Mouse (Mus musculus): ENCODE measurements around the gene Micu1. TPM values are rescaled to one million over a fixed set of nuclear protein-coding genes. Genes with fewer than 3 reads are reported as not detected.
A peak's percentile ranks its signal among the peaks of the same experiment; 100 is the strongest.
"Not testable (repeated sequence)": the region's sequence is repeated elsewhere in the genome, so short reads cannot be mapped to it uniquely, and the experiment has no call there.

Gene Micu1
- 10 to 100 TPM; 47.1 to 78.3 TPM for polyA plus RNA-seq (2017; shearing (Covaris generic))

DNA sequence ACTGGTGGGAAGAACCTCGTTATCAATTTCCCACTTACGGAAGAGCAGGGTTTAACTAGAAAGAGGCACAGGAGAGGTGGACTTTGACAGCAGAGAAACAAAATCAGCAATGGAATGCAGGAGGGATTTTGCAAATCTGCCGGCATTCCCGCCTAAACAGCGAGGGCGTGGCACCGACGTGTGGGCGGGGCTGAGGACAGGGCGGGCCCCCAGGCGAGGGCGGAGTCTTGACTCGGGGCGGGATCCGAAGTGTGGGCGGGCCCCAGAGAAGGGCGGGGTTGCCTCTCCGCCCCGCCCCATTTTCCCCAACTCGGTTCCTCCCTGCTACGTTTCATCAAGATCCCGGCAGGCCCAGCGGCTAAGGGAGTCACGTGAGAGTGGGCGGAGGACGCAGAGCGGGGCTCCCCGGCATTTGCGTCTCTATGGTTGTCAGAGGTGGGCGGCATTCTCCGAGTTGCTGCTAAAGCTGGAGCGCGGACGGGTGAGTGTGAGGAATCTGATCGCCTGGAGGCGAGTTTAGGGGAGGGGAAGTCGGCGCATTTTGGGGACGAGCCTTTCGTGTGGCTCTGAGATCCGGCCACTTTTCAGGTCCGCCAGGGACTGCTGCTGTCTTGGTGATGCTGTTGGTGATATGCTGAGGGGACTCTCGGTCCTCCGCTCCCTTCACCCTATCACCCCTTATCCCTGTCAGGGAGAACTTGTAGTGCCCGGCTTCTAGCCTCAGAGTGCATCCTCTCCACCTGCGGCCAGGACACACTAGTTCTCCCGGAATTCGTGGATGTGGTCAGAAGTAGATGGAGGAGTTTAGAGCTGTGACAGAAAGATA lies at the start of gene Micu1:
TSS of gene Micu1 (plus strand) at position 271 of the 826 bp plus-strand sequence.
- ATAC-seq: peak; percentile 93

DNA sequence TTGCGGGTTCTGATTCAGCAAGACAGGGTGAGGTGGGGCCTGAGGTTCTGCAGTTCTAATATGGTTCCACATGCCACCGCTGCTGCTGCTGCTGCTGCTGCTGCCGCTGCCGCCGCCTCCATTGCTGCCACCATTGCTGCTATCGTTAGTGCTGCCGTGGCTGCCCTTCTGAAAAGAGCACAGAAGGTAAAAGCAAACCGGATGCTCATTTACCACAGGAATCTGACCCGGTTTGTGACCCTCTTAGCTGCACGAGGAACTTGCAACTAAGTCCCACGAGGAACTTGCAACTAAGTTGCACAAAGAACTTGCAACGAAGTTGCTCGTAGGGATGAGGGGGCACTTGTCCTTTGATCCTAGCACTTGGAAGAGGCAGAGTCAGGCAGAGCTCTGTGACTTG lies 45.5 kb upstream of the Micu1 start:
- ATAC-seq: peak; percentile 76

DNA sequence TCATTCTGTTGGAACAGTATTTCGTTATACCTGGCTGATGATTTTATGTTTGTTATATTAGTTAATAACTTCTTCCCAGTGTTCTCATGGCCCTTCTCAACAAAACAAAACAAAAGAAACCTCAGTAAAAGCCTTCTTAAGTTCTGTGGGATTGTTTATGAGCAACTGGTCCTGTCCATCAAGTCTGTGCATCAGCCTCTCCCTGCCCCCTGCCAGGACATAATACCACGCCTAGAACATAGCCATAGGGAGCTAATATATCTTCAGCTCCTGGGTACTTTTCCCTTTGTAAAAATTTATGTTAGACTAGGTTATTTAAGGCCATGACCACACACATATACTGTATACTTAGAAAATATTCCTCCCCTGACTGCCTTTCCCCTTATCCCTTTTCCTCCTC lies 37.5 kb upstream of the Micu1 start:
- no peak for ATAC-seq

GRCm38 (mm10) chr10:59665503-59666291 lies 36.6 kb upstream of the Micu1 start:
- ATAC-seq: no peak

DNA sequence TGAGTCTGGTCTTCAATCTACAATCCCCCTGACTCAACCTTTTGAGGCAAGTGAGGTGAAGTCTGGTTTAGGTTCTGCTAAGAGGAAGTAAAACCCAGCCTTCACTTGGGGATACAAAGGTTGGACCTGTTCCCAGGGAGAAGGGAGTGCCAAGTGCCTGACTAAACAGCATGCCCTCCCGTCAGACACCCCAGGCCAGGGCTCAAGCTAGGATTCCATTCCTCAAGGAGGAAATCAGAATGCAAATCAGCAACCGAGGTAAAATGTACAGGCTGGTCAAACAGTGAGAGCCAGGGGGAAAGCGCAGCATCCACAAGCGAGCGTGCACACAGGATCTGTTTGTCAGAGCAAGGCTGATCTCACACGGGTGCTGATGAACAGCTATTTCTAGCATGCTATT lies 34.9 kb upstream of the Micu1 start:
- no peak for ATAC-seq

DNA sequence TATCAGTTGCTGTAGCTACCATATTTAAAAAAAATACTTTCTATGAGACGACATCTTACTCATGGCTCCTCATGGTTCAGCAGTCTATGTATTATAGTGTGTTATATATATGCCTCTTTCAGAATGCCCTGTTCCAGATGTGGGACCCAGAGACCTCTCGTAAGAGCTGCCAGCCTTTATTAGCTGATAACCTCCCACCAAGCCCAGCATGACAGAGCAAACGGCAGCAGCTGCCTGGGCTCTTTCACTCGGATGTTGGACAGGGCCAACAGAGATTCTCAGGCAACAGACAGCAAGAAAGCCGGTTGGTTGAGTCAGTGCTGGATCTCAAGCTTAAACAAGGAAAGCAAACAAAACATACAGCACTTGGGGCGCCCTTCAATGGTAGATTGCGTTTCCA lies 33.8 kb upstream of the Micu1 start:
- no peak for ATAC-seq

GRCm38 (mm10) chr10:59677836-59678235 lies 24.4 kb upstream of the Micu1 start:
- no peak for ATAC-seq

GRCm38 (mm10) chr10:59679189-59679588 lies 23.1 kb upstream of the Micu1 start:
- ATAC-seq: no peak

DNA sequence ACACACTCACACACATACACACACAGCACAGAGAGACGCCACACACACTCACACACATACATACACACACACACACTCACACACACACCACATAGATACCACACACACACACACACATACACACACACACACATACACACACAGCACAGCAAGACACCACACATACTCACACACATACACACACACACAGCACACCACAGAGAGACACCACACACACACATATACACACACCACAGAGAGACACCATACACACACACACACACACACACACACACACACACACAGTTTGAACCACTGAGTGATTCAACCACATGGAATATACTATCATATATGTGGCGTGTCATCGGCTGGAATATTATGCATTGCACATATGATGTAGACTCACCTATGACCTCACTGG lies 16.7 kb upstream of the Micu1 start:
- ATAC-seq: not testable (repeated sequence)

- no peak for ATAC-seq
Measured at GRCm38 (mm10) chr10:59687126-59687525, 15.2 kb upstream of the Micu1 start.

GRCm38 (mm10) chr10:59689836-59690235 lies 12.4 kb upstream of the Micu1 start:
- ATAC-seq: no peak

- peak; percentile 70 for ATAC-seq
Measured at GRCm38 (mm10) chr10:59692441-59692840, 9.8 kb upstream of the Micu1 start.

DNA sequence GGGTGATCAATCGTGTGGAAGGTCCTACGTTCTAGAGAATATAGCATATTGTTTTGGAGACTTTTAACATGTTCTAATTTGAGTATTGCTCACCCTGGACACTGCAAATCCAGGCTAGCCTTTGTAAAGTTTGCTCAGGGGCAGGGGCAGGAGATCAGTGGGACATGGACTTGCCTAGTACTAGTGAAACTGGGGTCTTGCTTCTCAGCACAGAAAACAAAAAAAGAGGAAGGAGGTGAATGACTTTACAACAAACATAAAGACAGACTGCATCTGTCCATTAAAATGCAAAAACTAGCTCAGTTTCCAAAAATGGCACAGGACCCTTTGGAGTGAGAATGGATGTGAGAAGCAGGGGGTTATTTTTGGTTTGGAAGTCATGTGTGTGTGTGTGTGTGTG lies 8.2 kb upstream of the Micu1 start:
- no peak for ATAC-seq

GRCm38 (mm10) chr10:59699516-59699915 lies 2.8 kb upstream of the Micu1 start:
- no peak for ATAC-seq

DNA sequence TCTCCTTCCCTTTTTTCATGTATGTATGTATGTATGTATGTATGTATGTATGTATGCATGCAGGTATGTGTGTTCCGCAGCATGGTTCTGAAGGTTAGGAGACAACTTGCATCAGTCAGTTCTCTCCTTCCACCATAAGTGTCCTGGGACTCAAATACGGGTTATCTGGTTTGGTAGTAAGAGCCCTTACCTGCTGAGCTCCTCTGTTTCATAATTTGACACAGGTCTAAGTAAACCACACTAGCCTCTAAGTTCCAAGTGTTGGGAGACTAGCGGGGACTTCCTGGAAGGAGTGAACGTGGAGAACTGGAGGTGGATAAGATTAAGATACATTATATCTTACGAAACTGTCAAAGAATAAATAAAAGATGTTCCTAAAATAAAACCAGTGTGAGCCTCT lies 472 bp upstream of the Micu1 start:
- ATAC-seq: peak; percentile 1

GRCm38 (mm10) chr10:59703060-59703760 lies 933 bp downstream of the Micu1 start:
- ATAC-seq: no peak

DNA sequence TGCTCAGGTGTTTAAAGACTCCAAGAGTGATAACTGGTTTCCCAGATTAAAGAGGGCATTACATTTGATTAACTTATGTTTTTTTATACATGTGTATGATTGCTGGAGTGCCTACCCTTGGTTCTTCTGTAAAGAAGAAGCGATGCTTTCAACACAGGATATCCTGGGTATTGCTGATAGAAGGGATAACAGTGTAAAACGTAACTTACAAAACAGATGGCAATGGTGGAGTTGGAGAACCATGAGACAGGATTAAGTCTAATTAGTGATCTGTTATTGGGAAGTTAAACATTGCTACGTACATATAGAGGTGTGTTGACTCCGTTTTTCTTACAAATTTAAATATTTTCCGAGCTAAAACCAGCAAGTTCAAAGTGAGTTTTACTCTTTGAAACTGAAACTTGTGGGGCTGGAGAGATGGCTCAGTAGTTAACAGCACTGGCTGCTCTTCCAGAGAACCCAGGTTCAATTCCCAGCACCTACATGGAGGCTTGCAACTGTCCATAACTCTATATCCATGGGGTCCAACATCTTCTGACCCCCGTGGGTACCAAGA lies 4.8 kb downstream of the Micu1 start:
- peak; percentile 22 for ATAC-seq

- no peak for ATAC-seq
Measured at GRCm38 (mm10) chr10:59707595-59707994, 5.3 kb downstream of the Micu1 start.

DNA sequence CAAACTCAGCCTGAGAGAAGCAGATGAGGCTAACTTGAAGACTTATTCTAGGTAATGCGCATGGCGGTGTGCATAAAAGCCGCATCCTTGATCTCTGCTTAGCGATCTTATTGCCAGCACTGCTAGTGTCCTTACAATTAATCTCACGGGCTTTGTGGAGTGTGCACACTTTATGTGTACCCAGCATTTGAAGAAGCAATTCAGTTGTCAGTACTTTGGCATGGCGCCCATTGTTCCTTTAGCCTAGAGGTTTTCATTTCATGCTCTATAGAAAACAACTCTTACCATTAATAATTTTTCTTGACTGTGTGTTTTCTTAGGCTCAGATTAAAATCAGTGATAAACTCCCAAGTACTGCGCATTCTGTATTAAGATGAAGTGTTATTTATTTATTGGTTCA lies 7.0 kb downstream of the Micu1 start:
- ATAC-seq: no peak

DNA sequence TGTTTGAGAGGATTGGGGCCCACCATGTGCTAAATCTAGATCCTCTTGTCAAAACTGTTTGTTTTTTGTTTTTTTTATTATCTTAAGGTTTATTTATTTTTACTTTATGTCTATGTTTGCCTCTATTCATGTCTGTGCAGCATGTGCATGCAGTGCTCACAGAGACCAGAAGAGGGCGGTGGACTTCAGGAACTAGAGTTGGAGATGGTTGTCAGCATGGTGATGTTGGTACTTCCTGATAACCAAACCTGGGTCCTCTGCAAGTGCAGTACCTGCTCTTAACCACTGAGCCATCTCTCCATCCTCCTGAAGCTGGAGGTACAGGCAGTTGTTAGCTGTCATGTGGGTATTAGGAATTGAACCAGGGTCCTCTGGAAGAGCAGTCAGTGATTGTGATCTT lies 8.0 kb downstream of the Micu1 start:
- peak; percentile 60 for ATAC-seq

DNA sequence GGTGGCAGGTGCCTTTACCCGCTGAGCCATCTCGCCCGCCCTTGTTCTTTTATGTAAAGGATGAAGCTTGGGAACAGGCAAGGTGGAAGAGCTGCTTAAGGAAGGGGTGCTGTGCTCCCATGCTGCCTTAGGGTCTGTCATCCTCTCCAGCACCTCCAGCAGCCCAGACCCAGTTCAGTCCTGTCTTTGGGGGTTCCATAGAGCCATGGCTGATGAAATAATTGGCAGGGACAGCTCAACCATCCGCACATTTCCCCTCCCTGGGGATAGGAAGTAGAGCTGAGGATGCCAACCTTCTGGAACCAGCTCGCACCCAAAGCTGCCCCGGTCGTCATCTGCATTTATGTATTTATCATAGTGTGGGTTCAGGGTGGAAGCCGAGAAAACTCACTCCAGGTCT lies 9.8 kb downstream of the Micu1 start:
- ATAC-seq: no peak

DNA sequence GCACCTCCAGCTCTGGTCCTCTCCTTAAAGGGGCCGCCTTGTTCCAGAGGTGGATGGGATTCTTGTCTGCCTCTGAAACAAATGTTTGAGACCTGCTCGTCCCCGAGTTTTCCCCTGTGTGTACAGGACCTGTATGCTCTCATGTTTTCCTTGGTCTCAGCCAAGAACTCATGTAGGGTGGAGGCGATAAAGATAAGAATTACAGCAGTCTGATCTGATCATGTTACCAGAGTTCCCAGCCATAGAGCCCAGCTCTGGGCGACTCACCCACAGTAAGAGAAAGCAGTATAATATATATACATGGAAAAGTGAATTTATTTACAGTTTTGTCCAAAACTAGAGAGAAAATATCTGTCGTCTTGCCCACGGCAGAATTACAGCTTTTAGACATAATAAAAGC lies 17.7 kb downstream of the Micu1 start:
- no peak for ATAC-seq

GRCm38 (mm10) chr10:59721555-59721954 lies 19.3 kb downstream of the Micu1 start:
- no peak for ATAC-seq

Measured in CD4-positive, CD25-positive, alpha-beta regulatory T cell, adult 4 months (primary cell).